Mouse (Mus musculus): ENCODE results near the gene Ndufs7. TPM values are rescaled to one million over a fixed set of nuclear protein-coding genes. Genes with fewer than 3 reads are reported as not detected.

Ndufs7 gene
- total and polyA plus RNA-seq, 3 experiments, result 154 to 282 (median 222) TPM

DNA sequence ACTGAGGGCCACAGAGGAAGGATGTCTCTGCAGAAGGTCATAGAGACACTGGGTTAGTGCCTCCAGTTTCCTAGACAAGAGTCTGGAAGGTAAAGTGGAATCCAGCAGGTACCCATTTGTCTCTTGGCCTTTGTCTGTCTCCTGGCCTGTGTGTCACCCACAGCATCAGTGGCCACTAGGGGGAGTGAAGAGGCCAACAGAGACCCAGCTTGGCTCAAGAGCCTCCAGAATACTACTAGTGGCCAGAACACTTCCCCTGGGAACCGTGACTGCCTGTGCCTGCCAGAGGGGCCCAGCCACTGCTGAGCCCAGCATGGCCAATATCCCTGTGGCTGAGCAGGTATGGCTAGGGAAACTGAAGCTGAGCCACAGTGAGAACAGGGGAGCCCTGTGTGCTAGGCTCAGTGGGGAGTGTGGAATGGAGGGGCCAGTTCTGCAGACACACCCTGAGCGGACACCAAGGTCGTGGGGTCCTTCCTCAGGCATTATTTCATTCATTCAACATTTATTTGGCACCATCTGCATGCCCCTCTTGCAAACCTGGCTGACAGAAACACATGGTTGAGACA is 49.4 kb upstream of the Ndufs7 start:
- H3K36me3 ChIP-seq (replicated peaks in 1 of 2; ENCODE audit: control insufficient read depth in 1 of 2, insufficient read depth in 1 of 2, low read length in 1 of 2), result no peaks in the 10 kb centered on the region
- TF ChIP-seq SMC3 (IDR thresholded peaks at IDR 0.05; ENCODE audit: low read depth, low read length), result peak; percentile 88
- no peak for TF ChIP-seq ZMIZ1 (IDR thresholded peaks at IDR 0.05; ENCODE audit: low read depth, low read length)
- TF ChIP-seq CTCF (conservative IDR thresholded peaks at IDR 0.05 in 1 of 2, IDR thresholded peaks at IDR 0.05 in 1 of 2; ENCODE audit: low read depth in 2 of 2, low read length in 2 of 2), result peak; percentile 84 to 96
- TF ChIP-seq MEF2A (IDR thresholded peaks at IDR 0.05; ENCODE audit: borderline replicate concordance, low read depth, low read length), result no peak
- TF ChIP-seq ZNF384 (IDR thresholded peaks at IDR 0.05; ENCODE audit: low read depth, low read length), result no peak
- TF ChIP-seq POLR2AphosphoS2 (IDR thresholded peaks at IDR 0.05; ENCODE audit: low read depth, low read length), result no peak
- TF ChIP-seq RAD21 (IDR thresholded peaks at IDR 0.05; ENCODE audit: low read depth, low read length), result peak; percentile 72
- TF ChIP-seq SIN3A (IDR thresholded peaks at IDR 0.05; ENCODE audit: low read length), result no peak
- no peak for TF ChIP-seq NELFE (IDR thresholded peaks at IDR 0.05; ENCODE audit: low read depth, low read length)
- TF ChIP-seq ZC3H11A (IDR thresholded peaks at IDR 0.05; ENCODE audit: low read depth, low read length), result no peak
- TF ChIP-seq ETS1 (conservative IDR thresholded peaks at IDR 0.05; ENCODE audit: low read depth, low read length), result no peak
- H3K4me3 ChIP-seq (replicated peaks in 1 of 3; ENCODE audit: low read depth in 2 of 3, low read length in 2 of 3, poor library complexity in 1 of 3), result no peak overlapping the region
- DNase-seq (ENCODE audit: extremely low read depth), result peak; percentile 87
- no peak overlapping the region for H3K9ac ChIP-seq (ENCODE audit: insufficient read depth, low read depth)
- H3K27ac ChIP-seq (ENCODE audit: insufficient read depth, low read depth), result no peak overlapping the region
- H3K4me2 ChIP-seq (ENCODE audit: insufficient read depth, low read depth, poor library complexity, severe bottlenecking), result no peak overlapping the region
- H3K4me1 ChIP-seq (ENCODE audit: control insufficient read depth in 1 of 2, insufficient read depth in 2 of 2), result peaks cover 2 to 4% of the 10 kb centered on the region in 2 experiments; a peak in 2 of 4 replicates
- peaks cover 53% of the 10 kb centered on the region for H3K27me3 ChIP-seq (replicated peaks)
- in situ Hi-C loops (cut with MboI; ENCODE audit: low pct_ligation_motif_present, low pct_unique_long_range_greater_than_20kb, low sequenced_read_pairs) (no loop called here), dilution Hi-C loops (cut with MboI; ENCODE audit: extremely low pct_ligation_motif_present, extremely low pct_unique_long_range_greater_than_20kb, low sequenced_read_pairs) (no loop called here)
- no peaks in the 10 kb centered on the region for H3K79me2 ChIP-seq (replicated peaks; ENCODE audit: control insufficient read depth, extremely low read depth, insufficient read depth, poor library complexity, severe bottlenecking)
- no peaks in the 10 kb centered on the region for H3K9me3 ChIP-seq (replicated peaks; ENCODE audit: low read length)

DNA sequence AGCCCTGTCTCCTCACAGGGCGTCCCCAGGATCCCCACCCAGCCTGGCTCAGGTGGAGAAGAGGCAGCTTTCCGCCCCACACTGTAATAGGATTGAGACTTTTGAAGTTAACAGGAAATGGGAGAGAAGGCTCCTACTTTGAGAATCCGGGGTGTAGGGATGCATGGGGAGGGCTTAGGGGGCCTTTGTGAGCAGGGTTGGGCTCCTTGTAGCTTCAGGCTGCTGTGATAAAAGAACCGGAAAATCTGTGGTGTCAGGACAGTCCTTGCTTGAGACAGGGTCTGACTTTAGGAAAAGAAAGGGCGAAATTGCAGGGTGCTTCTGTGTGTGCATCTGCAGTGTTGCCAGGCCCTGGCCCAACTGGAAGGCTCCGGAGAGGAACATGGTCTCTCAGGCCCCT is 48.4 kb upstream of the Ndufs7 start:
- Histone ChIP-seq H3K4me1 (ENCODE audit: control insufficient read depth in 1 of 2, insufficient read depth in 2 of 2) (peaks cover 2 to 4% of the 10 kb centered on the region in 2 experiments; a peak in 2 of 4 replicates), H3K27me3 (replicated peaks) (peaks cover 55% of the 10 kb centered on the region), H3K27ac (ENCODE audit: insufficient read depth, low read depth) (no peak overlapping the region), H3K36me3 (replicated peaks in 1 of 2; ENCODE audit: control insufficient read depth in 1 of 2, insufficient read depth in 1 of 2, low read length in 1 of 2) (no peaks in the 10 kb centered on the region), H3K9me3 (replicated peaks; ENCODE audit: low read length) (no peaks in the 10 kb centered on the region), H3K4me3 (replicated peaks in 1 of 3; ENCODE audit: low read depth in 2 of 3, low read length in 2 of 3, poor library complexity in 1 of 3) (no peak overlapping the region), H3K79me2 (replicated peaks; ENCODE audit: control insufficient read depth, extremely low read depth, insufficient read depth, poor library complexity, severe bottlenecking) (no peaks in the 10 kb centered on the region), H3K9ac (ENCODE audit: insufficient read depth, low read depth) (no peak overlapping the region), H3K4me2 (ENCODE audit: insufficient read depth, low read depth, poor library complexity, severe bottlenecking) (no peak overlapping the region)
- in situ Hi-C loops (cut with MboI; ENCODE audit: low pct_ligation_motif_present, low pct_unique_long_range_greater_than_20kb, low sequenced_read_pairs), result no loop called here
- dilution Hi-C loops (cut with MboI; ENCODE audit: extremely low pct_ligation_motif_present, extremely low pct_unique_long_range_greater_than_20kb, low sequenced_read_pairs), result no loop called here
- no peak for DNase-seq (ENCODE audit: extremely low read depth)
- TF ChIP-seq HCFC1 (IDR thresholded peaks at IDR 0.05; ENCODE audit: low read depth, low read length), result no peak
- TF ChIP-seq MAX (IDR thresholded peaks at IDR 0.05; ENCODE audit: low read length), result no peak
- TF ChIP-seq SMC3 (IDR thresholded peaks at IDR 0.05; ENCODE audit: low read depth, low read length), result no peak
- no peak for TF ChIP-seq CHD1 (IDR thresholded peaks at IDR 0.05; ENCODE audit: low read depth, low read length)
- TF ChIP-seq RAD21 (IDR thresholded peaks at IDR 0.05; ENCODE audit: low read depth, low read length), result no peak
- no peak for TF ChIP-seq KAT2A (IDR thresholded peaks at IDR 0.05; ENCODE audit: insufficient replicate concordance, low read length)
